Mouse (Mus musculus) urinary bladder, adult 18-20 months (tissue): Measurements from ENCODE around the gene Bdh1.

Source experiments
- DNase-seq, 2 experiments: peaks; one replicate each; pipeline ENCODE4 v3.0.0; 2022; ENCODE audit warnings: low spot score in 2 of 2, mixed read lengths in 2 of 2

Gene Bdh1

GRCm38 (mm10) chr16:31500969-31501750 lies 79.1 kb downstream of the Bdh1 start:
- DNase-seq, result no peak

DNA sequence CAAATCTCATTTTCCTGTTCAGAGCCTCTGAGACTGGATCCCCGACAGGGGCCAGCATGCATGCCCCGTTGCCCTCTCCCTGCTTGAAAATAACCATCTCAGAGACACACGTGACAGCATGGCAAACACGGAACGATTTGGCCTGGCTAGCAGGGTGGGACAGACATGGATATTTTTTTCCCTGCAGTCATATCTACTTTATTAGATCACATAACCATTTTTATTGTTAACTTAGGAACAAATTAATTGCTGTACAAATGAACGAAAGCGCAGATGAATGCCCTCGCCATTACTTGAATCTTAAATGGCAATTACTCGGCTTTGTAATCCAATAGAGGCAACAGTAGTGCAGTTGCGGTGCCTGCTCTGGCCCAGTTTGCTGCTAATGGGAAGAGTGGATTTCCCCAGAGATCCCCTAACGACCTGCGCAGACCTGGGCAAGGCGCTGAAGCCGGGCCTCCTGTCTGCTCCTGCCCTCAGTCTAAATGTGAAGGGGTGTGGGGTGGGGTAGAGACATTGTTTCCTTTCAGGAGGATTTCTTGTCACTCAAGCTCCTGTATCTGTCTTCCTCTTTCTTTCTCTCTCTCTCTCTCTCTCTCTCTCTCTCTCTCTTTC lies 79.8 kb downstream of the Bdh1 start:
- DNase-seq, result no peak

GRCm38 (mm10) chr16:31506665-31507456 lies 84.8 kb downstream of the Bdh1 start:
- peak; percentile 56 to 78 for DNase-seq

DNA sequence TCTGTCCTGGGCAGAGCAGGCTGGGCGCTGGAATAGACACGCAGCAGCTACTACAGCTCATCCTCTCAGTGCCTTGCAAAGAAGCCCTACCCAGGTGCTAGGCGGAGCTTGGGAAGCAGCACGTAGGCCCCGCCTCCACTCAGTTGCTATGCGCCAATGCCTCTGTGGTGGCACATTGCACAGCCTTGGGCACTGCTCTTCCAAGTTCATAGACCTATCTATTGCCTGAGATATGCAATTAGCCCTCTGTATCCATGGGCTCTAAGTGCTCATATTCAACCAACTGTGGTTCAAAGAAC lies 85.3 kb downstream of the Bdh1 start:
- DNase-seq, result peak in 1 of 2 experiments; percentile 52

GRCm38 (mm10) chr16:31507794-31508526 lies 85.9 kb downstream of the Bdh1 start:
- DNase-seq, result peak; percentile 46 to 48
